Mouse (Mus musculus): Measurements from ENCODE around the gene Nfx1.

Gene Nfx1

GRCm38 (mm10) chr4:40975678-40976077 is 5.0 kb downstream of the Nfx1 start:
- no peak for DNase-seq (ENCODE audit: extremely low spot score, low spot score)

DNA sequence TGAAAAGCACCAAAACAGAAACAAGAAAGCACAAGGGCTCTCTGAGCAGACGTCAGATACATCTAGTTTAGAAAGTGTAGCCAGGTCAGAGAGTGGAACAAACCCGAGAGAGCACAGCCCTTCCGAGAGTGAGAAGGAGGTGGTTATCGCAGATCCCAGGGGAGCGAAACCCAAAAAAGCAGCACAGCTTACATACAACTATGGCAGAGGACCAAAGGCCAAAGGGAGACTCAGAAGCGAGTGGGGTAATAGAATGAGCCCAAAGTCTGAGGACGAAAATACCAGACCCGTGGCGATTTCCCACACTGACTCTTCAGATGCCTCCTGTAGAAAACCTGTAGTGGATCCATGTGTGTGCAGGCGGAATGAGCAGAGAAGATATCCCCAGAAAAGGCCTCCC is 5.9 kb downstream of the Nfx1 start:
- DNase-seq (ENCODE audit: extremely low spot score, low spot score): no peak

DNA sequence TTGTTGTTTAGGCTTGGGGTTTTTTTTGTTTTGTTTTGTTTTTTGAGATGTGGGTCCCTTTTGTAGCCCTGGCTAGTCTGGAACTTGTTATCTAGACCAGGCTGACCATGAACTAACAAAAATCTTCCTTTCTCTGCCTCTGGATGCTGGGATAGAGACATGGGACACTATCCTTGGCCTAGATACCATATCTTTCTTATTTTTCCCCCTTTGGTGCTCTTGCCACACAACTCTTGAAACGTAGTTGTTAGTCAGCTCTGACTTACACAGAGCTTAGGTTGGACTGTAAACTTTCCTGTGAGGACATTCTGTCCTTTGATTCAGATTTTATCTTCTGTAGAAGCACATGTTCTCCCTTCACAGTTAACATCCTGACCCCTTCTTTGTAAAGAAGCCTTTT is 8.7 kb downstream of the Nfx1 start:
- no peak for DNase-seq (ENCODE audit: extremely low spot score, low spot score)

GRCm38 (mm10) chr4:40982486-40982885 is 11.8 kb downstream of the Nfx1 start:
- no peak for DNase-seq (ENCODE audit: extremely low spot score, low spot score)

- no peak for DNase-seq (ENCODE audit: extremely low spot score, low spot score)
Measured at GRCm38 (mm10) chr4:40983686-40984085, 13.0 kb downstream of the Nfx1 start.

GRCm38 (mm10) chr4:40989633-40990032 is 18.9 kb downstream of the Nfx1 start:
- DNase-seq (ENCODE audit: extremely low spot score, low spot score): no peak

DNA sequence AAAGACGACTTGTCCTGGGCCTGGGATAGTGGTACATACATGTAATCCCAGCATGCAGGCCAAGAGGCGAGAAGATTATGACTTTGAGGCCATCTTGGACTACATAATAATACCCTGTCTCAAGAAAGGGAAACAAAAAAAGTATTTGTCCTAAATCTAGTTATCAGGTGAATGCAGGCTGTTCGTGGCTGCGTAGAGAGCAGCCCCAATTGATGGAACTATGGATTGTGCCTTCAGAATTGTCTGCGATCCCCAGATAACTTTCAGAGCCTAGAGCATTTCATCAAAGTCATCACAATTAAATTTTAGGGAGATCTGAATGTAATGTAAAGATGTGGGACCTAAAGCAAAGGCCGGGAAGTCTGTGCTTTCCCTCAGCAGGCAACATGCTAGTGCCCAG is 25.6 kb downstream of the Nfx1 start:
- DNase-seq (ENCODE audit: extremely low spot score, low spot score): no peak

DNA sequence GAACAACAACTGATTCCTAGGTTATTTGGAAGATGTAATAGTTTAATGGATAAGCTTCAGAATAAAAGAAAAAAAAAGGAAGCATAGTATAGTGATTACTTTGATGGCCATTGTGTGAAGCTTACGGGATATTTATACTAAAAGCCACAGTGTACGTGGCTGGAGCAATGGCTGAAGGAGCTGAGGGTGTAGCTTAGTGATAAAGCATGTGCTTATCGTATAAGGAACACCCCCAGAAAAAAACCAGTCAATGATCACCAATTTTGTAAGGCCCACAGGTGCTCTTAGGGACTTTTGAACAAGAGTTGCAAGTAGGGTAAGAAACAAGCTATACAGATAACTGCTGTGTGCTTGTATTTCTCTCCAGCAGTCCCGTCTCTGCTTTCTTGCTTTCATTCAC is 27.2 kb downstream of the Nfx1 start:
- DNase-seq (ENCODE audit: extremely low spot score, low spot score): no peak

GRCm38 (mm10) chr4:41000271-41000670 is 29.6 kb downstream of the Nfx1 start:
- DNase-seq (ENCODE audit: extremely low spot score, low spot score): no peak

DNA sequence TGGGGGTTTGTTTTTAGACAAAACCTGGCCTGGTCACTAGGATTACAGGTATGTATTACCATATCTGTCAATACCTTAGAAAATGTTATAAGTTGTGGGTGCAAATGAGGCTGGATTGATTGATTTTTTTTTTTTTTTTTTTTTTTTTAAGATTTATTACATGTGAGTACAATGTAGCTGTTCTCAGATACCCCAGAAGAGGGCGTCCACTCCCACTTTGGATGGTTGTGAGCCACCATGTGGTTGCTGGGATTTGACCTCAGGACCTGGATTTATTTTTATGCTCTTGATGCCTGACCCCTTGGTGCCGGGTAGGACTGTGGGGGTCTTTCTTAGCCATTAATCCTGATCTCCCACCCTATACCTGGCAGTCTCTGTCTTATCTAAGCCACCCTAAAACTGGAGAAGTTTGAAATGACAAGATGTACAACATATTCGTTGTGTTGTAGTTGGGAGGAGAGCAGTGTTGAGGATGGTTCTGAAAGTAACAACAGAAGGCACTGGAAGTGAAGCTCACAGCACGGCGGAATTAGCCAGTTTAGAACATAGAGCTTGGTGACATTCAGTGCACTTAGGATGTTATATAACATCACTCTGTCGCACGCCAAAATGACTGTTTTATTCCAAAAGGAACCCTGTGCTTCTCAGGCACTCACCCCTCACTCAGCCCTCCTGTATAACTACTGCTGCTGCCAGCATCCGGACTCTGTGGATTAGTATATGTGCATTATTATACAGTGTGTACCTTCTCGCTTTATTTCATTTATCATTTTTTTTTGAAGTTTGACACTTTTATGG is 30.3 kb downstream of the Nfx1 start:
- DNase-seq (ENCODE audit: extremely low spot score, low spot score): no peak

- no peak for DNase-seq (ENCODE audit: extremely low spot score, low spot score)
Measured at GRCm38 (mm10) chr4:41013351-41013750, 42.6 kb downstream of the Nfx1 start.

DNA sequence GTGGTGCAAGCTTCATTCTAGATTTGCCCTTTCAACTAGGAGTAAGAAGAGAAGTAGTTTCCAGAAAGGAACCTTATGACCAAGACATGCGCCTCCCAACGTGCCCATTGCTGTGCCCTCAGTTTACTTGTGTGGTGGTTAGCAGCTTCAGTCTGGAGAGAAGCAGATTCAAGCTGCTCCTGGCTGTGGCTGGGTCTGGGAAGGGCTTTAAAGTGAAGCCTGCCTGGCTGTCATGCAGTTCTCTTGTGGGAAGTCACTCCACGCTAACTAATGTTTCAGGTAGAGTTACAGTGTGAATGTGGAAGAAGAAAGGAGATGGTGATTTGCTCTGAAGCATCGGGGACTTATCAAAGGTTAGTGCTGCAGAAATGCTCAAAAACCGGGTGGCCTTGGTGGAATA is 45.1 kb downstream of the Nfx1 start:
- DNase-seq (ENCODE audit: extremely low spot score, low spot score): no peak

GRCm38 (mm10) chr4:41021094-41021493 is 50.4 kb downstream of the Nfx1 start:
- DNase-seq (ENCODE audit: extremely low spot score, low spot score): no peak

DNA sequence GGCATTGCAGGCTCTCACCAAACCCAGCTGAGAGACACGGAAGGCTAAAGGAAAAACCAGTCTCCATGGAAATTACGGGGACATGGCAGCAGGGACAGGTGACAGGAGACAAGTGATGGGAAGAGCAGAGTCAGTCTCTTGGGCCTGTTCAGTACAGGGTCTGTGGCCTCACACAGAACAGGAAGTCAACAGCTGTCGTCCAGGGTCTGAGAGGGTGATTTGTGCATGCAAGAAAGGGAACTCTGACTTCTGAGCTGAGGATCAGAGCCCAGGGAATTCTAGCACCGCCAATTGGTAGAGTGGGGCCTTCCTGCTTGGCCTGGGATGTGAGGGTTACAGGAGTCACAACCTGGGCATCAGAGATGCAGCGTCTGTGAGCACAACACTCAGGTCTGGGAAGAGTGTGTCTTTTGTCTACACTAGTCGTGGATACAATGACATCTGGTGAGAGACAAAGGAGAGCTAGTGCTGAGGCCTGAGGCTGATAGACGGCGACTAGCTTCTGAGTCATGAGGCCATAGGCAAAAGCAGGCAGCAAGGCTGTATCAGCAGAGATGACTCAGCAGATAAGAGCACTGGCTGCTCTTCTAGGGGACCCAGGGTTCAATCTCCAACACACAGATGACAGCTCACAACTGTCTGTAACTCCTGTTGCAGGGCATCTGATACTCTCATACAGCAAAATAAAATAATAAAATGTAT is 55.5 kb downstream of the Nfx1 start:
- no peak for DNase-seq (ENCODE audit: extremely low spot score, low spot score)

DNA sequence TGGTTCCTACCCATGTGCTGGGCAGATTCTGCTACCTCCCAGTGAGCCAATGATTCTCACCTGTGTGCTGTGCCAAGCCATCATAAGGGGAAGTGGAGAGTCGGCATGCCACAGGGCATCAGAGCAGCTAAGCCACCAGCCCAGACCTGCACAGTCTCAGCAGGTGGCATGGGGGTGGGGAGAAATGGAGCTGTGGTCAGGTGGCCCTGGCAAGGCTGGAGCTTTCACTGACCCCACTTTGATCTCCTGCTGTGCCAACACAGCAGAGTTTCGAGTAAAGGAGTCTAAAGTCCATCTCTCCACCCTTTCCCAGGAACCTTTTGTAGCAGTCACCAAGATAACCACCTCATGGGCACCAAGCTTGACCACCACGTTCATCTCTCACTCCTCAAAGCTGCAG is 57.2 kb downstream of the Nfx1 start:
- no peak for DNase-seq (ENCODE audit: extremely low spot score, low spot score)

DNA sequence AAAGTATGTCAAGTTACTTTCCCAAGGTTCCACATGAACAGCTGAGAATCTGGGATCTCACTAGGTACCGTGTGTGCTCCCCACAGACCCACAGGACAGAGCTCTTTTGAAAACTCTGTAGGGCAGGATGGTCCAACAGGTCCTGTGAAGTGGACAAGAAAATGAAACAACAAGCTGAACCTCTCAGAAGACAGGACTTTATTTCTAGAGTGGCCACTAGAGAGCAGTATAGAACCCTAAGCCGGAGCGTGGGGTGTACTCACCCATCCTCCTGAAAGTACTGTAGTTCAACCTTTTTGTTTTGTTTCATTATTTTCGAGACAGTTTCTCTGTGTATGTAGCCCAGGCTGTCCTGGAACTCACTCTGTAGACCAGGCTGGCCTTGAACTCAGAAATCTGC is 57.6 kb downstream of the Nfx1 start:
- DNase-seq (ENCODE audit: extremely low spot score, low spot score): no peak

- no peak for DNase-seq (ENCODE audit: extremely low spot score, low spot score)
Measured at GRCm38 (mm10) chr4:41029372-41029771, 58.7 kb downstream of the Nfx1 start.

DNA sequence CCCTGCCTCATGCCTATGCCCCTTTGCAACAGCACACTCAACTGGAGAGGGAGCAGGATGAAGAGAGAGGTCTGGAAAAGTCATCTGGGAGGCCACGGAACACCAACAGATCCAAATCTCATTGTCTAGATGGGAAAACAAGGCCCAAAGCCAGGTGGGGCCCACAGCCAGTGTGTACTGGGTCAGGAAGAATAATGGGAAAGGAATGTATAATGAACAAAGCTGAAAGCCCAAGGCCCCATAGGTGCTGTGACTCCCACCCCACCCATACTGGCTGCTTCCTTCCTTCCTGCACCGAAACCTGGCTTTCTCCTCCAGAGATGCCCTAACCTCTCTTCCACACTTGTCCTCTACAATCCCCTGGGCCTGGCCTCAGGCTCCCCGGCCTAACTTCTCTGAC is 60.5 kb downstream of the Nfx1 start:
- DNase-seq (ENCODE audit: extremely low spot score, low spot score): no peak

DNA sequence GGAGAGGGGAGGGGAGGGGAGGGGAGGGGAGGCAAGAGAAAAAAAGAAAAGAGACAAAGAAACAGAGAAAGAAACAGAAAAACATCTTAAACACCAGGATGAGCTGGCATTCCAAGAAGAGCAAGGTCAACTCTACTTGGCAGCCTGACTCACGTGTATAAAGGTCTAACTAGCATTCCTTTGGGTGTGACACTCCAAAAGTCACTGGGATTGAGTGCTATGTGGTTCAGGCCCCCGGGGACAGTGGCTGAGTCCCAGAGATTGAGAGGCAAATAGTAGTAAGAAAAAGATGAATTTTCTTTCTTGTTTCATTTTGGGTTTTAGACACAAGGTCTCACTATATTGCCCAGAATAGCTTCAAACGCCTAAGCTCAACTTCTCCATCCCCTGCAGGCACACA is 67.2 kb downstream of the Nfx1 start:
- DNase-seq (ENCODE audit: extremely low spot score, low spot score): no peak

DNA sequence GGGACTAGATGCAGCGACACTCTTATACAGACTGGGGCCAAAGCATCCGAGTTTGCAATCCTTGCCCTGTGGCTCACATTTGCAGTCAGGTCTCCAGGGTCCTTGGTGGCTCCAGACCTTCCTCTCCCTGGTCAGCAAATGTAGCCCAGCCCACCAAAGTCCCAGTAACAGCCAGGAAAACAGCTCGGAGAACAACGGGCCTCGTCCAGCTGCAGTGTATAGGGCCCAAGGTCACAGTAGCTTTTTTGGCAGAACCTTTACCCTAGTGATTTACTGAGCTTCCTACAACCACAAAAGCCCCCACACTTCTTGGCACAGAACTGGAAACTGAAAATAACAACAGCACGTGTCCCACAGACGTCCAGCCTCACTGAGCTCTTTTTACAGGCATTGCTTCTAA is 70.3 kb downstream of the Nfx1 start:
- DNase-seq (ENCODE audit: extremely low spot score, low spot score): no peak

GRCm38 (mm10) chr4:41042880-41043279 is 72.2 kb downstream of the Nfx1 start:
- DNase-seq (ENCODE audit: extremely low spot score, low spot score): no peak

- DNase-seq (ENCODE audit: extremely low spot score, low spot score): no peak
Measured at GRCm38 (mm10) chr4:41043961-41044360, 73.3 kb downstream of the Nfx1 start.

- no peak for DNase-seq (ENCODE audit: extremely low spot score, low spot score)
Measured at GRCm38 (mm10) chr4:41045288-41045687, 74.6 kb downstream of the Nfx1 start.

All from neural tube, embryonic 10.5 days (tissue).